Mouse (Mus musculus) thymus, adult 2 months (tissue): ENCODE results near the gene Srp14. TPM values are rescaled to one million over a fixed set of nuclear protein-coding genes. Genes with fewer than 3 reads are reported as not detected.
A peak's percentile ranks its signal among the peaks of the same experiment; 100 is the strongest.

Experiments used
- DNase-seq: peaks from one replicate; pipeline ENCODE4 v3.0.0; 2021
- H3K27ac ChIP-seq: fragments of 200-500 bp; 2 replicates; pipeline ENCODE4 v1.5.1; 2012; ENCODE audit warnings: low read length, control low read depth; ENCODE audit not compliant: control insufficient read depth, insufficient read depth
- H3K27me3 ChIP-seq: fragments of 200-500 bp; 2 replicates; pipeline ENCODE4 v1.6.1; 2012; ENCODE audit warnings: mild to moderate bottlenecking, low read length, moderate library complexity, mixed read lengths; ENCODE audit not compliant: control insufficient read depth, insufficient read depth
- H3K36me3 ChIP-seq: fragments of 200-500 bp; 2 replicates; pipeline ENCODE4 v1.6.1; 2012; ENCODE audit warnings: mild to moderate bottlenecking, low read length, moderate library complexity; ENCODE audit not compliant: control insufficient read depth, insufficient read depth
- H3K4me1 ChIP-seq: fragments of 200-500 bp; replicated peaks from 2 replicates; pipeline ENCODE4 v1.6.1; 2012; ENCODE audit warnings: low read length; ENCODE audit not compliant: control insufficient read depth, insufficient read depth
- H3K4me3 ChIP-seq: fragments of 200-500 bp; 2 replicates; pipeline ENCODE4 v1.5.1; 2012; ENCODE audit warnings: mild to moderate bottlenecking, low read length, control low read depth, moderate library complexity; ENCODE audit not compliant: control insufficient read depth, insufficient read depth
- CTCF ChIP-seq: fragments of 200-500 bp; IDR thresholded peaks from 2 replicates; pipeline ENCODE4 v1.5.1; 2012; ENCODE audit warnings: mild to moderate bottlenecking, control low read depth, low read length, moderate library complexity, borderline replicate concordance; ENCODE audit not compliant: control insufficient read depth, poor library complexity, insufficient read depth; ENCODE audit errors: extremely low read depth
- POLR2A ChIP-seq: fragments of 200-500 bp; IDR thresholded peaks from 2 replicates; pipeline ENCODE4 v1.6.1; 2012; ENCODE audit warnings: mild to moderate bottlenecking, low read length, control low read depth, moderate library complexity; ENCODE audit not compliant: control insufficient read depth, poor library complexity, insufficient read depth; ENCODE audit errors: extremely low read depth
- WGBS: fragments of 180-500 bp; shearing (Covaris S2); methylation state at CpG from one replicate; pipeline ENCODE4 v1.1.7; 2018; 5-methylcytosine and 5-hydroxymethylcytosine counted together
- polyA plus RNA-seq: library from polyadenylated mRNA; depleted of rRNA; stranded (reverse); fragments of >200 nt; gene quantifications from 2 replicates; pipeline ENCODE4 v1.2.3, GENCODE M21; 2012

The Srp14 gene
- polyA plus RNA-seq, 1 experiment, result 82.7 TPM

GRCm38 (mm10) chr2:118499135-118499961 lies 19.8 kb upstream of the Srp14 start:
- peak; percentile 92 for DNase-seq
- WGBS, result 2% methylated on average over 20 of the region's 20 CpGs
- TF ChIP-seq CTCF (no peak), POLR2A (peak; percentile 63)
- Histone ChIP-seq H3K36me3 (no peaks in the 10 kb centered on the region), H3K4me3 (peak overlapping the region; percentile 20), H3K4me1 (peaks cover 62% of the 10 kb centered on the region), H3K27ac (peak overlapping the region; percentile 99), H3K27me3 (no peaks in the 10 kb centered on the region)

DNA sequence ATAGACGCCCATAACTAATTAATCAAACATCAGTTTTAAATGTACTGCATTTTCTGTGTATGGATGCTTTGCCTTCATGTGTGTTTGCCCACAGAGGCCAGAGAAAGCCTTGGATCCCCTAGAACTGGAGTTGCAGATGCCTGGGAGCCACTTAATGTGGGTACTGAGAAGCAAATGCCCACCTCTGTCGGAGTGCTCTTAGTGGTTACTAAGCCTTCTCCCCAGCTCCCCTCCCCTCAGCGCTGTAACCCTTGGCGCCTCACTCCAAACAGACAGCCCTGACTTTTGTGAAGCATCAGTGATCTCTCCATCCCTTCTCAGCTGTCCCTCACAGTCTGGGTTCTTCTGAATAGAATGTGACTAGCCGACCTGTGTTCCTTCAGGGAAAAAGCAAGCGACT lies 19.0 kb upstream of the Srp14 start:
- DNase-seq, result no peak
- no peaks in the 10 kb centered on the region for H3K36me3 ChIP-seq
- H3K27ac ChIP-seq, result peak overlapping the region; percentile 99
- peaks cover 70% of the 10 kb centered on the region for H3K4me1 ChIP-seq
- H3K27me3 ChIP-seq, result no peaks in the 10 kb centered on the region
- TF ChIP-seq CTCF (no peak), POLR2A (no peak)
- 45% methylated on average over 6 of the region's 6 CpGs for WGBS
- no peak overlapping the region for H3K4me3 ChIP-seq

DNA sequence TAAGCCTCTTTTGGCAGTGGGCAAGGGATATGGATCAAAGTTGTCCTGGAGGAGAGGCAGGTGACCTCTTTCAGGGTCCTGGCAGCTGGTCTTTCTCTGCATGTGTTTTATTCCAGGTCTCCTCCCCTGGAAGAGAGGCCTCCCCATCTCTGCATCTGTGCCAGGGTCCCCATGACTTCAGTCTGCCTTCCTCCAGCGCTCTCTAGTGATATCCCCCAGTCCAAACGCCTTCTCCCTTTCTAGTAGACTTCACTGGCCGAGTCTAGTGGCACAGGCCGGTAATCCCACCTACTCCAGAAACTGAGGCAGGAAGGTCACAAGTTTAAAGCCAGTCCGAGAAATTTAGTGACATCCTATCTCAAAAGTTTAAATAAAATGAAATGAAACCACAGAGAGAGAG lies 18.4 kb upstream of the Srp14 start:
- Histone ChIP-seq H3K36me3 (no peaks in the 10 kb centered on the region), H3K4me3 (no peak overlapping the region), H3K27ac (peak overlapping the region; percentile 99), H3K4me1 (peaks cover 73% of the 10 kb centered on the region), H3K27me3 (no peaks in the 10 kb centered on the region)
- 50% methylated on average over 5 of the region's 5 CpGs for WGBS
- TF ChIP-seq POLR2A (no peak), CTCF (no peak)
- DNase-seq, result no peak

DNA sequence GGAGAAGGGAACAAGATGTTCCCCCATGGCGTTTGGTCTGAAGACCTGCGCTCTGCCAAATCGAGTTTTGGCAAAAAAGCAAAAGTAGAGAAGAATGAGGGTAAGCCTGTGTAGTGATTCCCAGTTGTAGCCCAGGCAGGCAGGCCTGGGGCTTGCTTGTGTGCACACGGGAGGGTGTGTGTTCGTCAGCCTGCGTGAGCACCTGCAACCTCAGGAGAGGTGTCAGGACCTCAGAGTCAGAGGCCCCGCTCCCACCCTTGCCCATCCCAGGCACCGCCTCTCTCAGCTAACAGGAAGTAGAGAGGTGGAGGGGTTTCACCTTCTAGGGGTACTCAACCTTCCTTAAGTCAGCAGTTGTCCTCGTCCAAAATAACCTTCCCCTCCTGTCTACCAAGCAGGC lies 15.5 kb upstream of the Srp14 start:
- WGBS, result 20% methylated on average over 9 of the region's 9 CpGs
- Histone ChIP-seq H3K27ac (peak overlapping the region; percentile 92), H3K4me1 (peaks cover 78% of the 10 kb centered on the region), H3K4me3 (no peak overlapping the region), H3K27me3 (no peaks in the 10 kb centered on the region), H3K36me3 (no peaks in the 10 kb centered on the region)
- TF ChIP-seq POLR2A (peak; percentile 60; the same call in 1 of the 2 replicates), CTCF (no peak)
- DNase-seq, result peak; percentile 76

DNA sequence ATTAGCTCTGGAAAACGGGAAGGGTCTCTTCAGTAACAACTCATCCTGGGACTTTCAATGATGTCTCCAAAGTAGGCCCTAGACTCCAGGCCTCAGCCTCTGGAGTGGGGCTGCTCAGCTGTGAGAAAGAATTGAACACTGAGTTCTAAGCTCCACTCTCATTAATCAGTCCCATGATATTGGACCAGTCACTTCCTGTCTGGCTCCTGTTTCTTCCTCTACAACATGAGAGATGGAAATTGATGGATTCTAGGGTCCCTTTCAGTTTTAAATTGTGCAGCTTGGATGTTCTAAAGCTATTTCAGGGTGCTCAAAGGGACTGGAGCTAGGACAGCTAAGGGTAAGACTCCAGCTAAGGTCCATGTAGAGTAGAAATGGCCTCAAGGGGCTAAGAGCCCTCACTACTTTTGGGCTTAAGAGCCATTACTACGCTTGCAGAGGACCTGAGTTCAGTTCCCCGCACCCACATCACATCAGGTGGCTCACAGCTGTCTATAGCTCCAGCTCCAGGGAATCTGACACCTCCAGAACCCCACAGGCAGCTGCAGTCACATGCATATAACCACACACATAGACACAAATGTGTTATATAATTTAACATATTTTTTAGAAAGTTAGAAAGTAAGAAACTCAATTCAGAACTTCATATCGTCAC lies 12.4 kb upstream of the Srp14 start:
- H3K36me3 ChIP-seq, result no peaks in the 10 kb centered on the region
- 49% methylated on average over 4 of the region's 4 CpGs for WGBS
- peak overlapping the region; percentile 97 for H3K27ac ChIP-seq
- no peak overlapping the region for H3K4me3 ChIP-seq
- H3K4me1 ChIP-seq, result peaks cover 69% of the 10 kb centered on the region
- peak; percentile 50 for DNase-seq
- no peaks in the 10 kb centered on the region for H3K27me3 ChIP-seq
- TF ChIP-seq CTCF, result no peak
- no peak for TF ChIP-seq POLR2A

GRCm38 (mm10) chr2:118491281-118491731 lies 11.8 kb upstream of the Srp14 start:
- peaks cover 66% of the 10 kb centered on the region for H3K4me1 ChIP-seq
- TF ChIP-seq CTCF (no peak), POLR2A (peak; percentile 66)
- peak overlapping the region; percentile 97 for H3K27ac ChIP-seq
- peak; percentile 77 for DNase-seq
- H3K27me3 ChIP-seq, result no peaks in the 10 kb centered on the region
- no peaks in the 10 kb centered on the region for H3K36me3 ChIP-seq
- peak overlapping the region; percentile 2; the same call in 1 of the 2 replicates for H3K4me3 ChIP-seq
- under 1% methylated on average over 5 of the region's 5 CpGs for WGBS
